In genomic region chr1:90903971-90904458, GRCm38 (mm10) we compare ENCODE assay signal across 10 mouse cellular contexts. TPM values are rescaled to one million over a fixed set of nuclear protein-coding genes. Genes with fewer than 3 reads are reported as not detected.
DNase-seq lines count a peak whose midpoint lies in the region; ATAC-seq and TF ChIP-seq lines count a peak whose summit lies in the region.
"Had no signal": no experiment of that assay in that cellular context is flagged by ENCODE, and none has a peak within 500 bp of the region (broad histone marks: within the 10 kb centered on the region; RNA-seq: fewer than 3 reads in every experiment).

No protein-coding gene starts in this region.

- H3K27me3 ChIP-seq in kidney, postnatal 0 days (ENCODE audit: insufficient read depth, low read length): no peaks in the 10 kb centered on the region
- no peaks in the 10 kb centered on the region for H3K27me3 ChIP-seq in embryonic facial prominence, embryonic 14.5 days (replicated peaks; ENCODE audit: control insufficient read depth, insufficient read depth, low read length)
- no peaks in the 10 kb centered on the region for H3K27me3 ChIP-seq in intestine, embryonic 16.5 days (replicated peaks; ENCODE audit: control insufficient read depth, insufficient read depth, low read length)
- no peaks in the 10 kb centered on the region for H3K27me3 ChIP-seq in myocyte (ENCODE audit: control insufficient read depth, insufficient read depth, insufficient read length)

- no peak for TF ChIP-seq POLR2A in myocyte (IDR thresholded peaks at IDR 0.05; ENCODE audit: insufficient read length, low read depth)

- no peak for ATAC-seq in kidney, postnatal 0 days (replicated peaks; ENCODE audit: low FRiP score, low read depth)
- ATAC-seq in embryonic facial prominence, embryonic 14.5 days (ENCODE audit: low read depth): peak; percentile 87
- ATAC-seq in intestine, embryonic 16.5 days: peak; percentile 79
- ATAC-seq: inflammation-experienced regulatory T-cells, adult 6 months had no signal

- H3K36me3 ChIP-seq in kidney, postnatal 0 days (ENCODE audit: insufficient read depth, low read length): no peaks in the 10 kb centered on the region
- no peaks in the 10 kb centered on the region for H3K36me3 ChIP-seq in embryonic facial prominence, embryonic 14.5 days (ENCODE audit: control insufficient read depth, insufficient read depth, low read length)
- H3K36me3 ChIP-seq in intestine, embryonic 16.5 days (ENCODE audit: control insufficient read depth, insufficient read depth, low read length): no peaks in the 10 kb centered on the region
- H3K36me3 ChIP-seq in myocyte (ENCODE audit: control insufficient read depth, insufficient read depth): no peaks in the 10 kb centered on the region

- no peaks in the 10 kb centered on the region for H3K79me2 ChIP-seq in myocyte (ENCODE audit: control insufficient read depth, insufficient read depth)

- peak; percentile 57 for DNase-seq in kidney, postnatal 0 days (ENCODE audit: low spot score)
- no peak for DNase-seq in kidney, adult 8-10 months
- DNase-seq in embryonic facial prominence, embryonic 14.5 days (ENCODE audit: low spot score): peak; percentile 96
- no peak for DNase-seq in thymus, postnatal 36 days
- DNase-seq in yolk sac, embryonic 10.5 days (ENCODE audit: low spot score): no peak
- no peak for DNase-seq in cerebellum, adult 18-20 months
- DNase-seq: cerebellum, adult 2 months had no signal

- no peaks in the 10 kb centered on the region for H3K4me1 ChIP-seq in kidney, postnatal 0 days (replicated peaks; ENCODE audit: insufficient read depth, low read length)
- peaks cover 20% of the 10 kb centered on the region for H3K4me1 ChIP-seq in embryonic facial prominence, embryonic 14.5 days (ENCODE audit: control insufficient read depth, insufficient read depth, low read length)
- peaks cover 23% of the 10 kb centered on the region for H3K4me1 ChIP-seq in intestine, embryonic 16.5 days (ENCODE audit: control insufficient read depth, insufficient read depth, low read length)

- no peak overlapping the region for H3ac ChIP-seq in myocyte (ENCODE audit: control insufficient read depth, insufficient read length)

- no peak overlapping the region for H3K4me3 ChIP-seq in kidney, postnatal 0 days (replicated peaks; ENCODE audit: low read depth, low read length)
- H3K4me3 ChIP-seq in embryonic facial prominence, embryonic 14.5 days (ENCODE audit: low read depth, low read length): no peak overlapping the region
- H3K4me3 ChIP-seq in intestine, embryonic 16.5 days (ENCODE audit: low read length): no peak overlapping the region
- no peak overlapping the region for H3K4me3 ChIP-seq in myocyte

- TF ChIP-seq CTCF in kidney, postnatal 0 days (IDR thresholded peaks at IDR 0.05; ENCODE audit: low read depth): no peak

- no peak overlapping the region for H3K9ac ChIP-seq in kidney, postnatal 0 days (ENCODE audit: low read depth, low read length)
- no peak overlapping the region for H3K9ac ChIP-seq in embryonic facial prominence, embryonic 14.5 days (ENCODE audit: low read depth, low read length)
- H3K9ac ChIP-seq in intestine, embryonic 16.5 days (ENCODE audit: low read depth, low read length): no peak overlapping the region

- peak overlapping the region; percentile 16; the same call in 1 of the 2 replicates for H3K27ac ChIP-seq in kidney, postnatal 0 days
- H3K27ac ChIP-seq in embryonic facial prominence, embryonic 14.5 days (replicated peaks; ENCODE audit: low read depth, low read length): peak overlapping the region; percentile 89
- H3K27ac ChIP-seq in intestine, embryonic 16.5 days (ENCODE audit: low read length): peak overlapping the region; percentile 81

- 50% methylated on average over 8 of the region's 8 CpGs for WGBS in kidney, postnatal 0 days
- 23% methylated on average over 8 of the region's 8 CpGs for WGBS in embryonic facial prominence, embryonic 14.5 days
- 46% methylated on average over 8 of the region's 8 CpGs for WGBS in intestine, embryonic 16.5 days

- no peaks in the 10 kb centered on the region for H3K9me3 ChIP-seq in kidney, postnatal 0 days (replicated peaks; ENCODE audit: low read length)
- no peaks in the 10 kb centered on the region for H3K9me3 ChIP-seq in embryonic facial prominence, embryonic 14.5 days (ENCODE audit: control insufficient read depth, low read length)
- no peaks in the 10 kb centered on the region for H3K9me3 ChIP-seq in intestine, embryonic 16.5 days (ENCODE audit: control insufficient read depth, low read length)

- H3K4me2 ChIP-seq in kidney, postnatal 0 days (ENCODE audit: low read length): no peak overlapping the region
- H3K4me2 ChIP-seq in embryonic facial prominence, embryonic 14.5 days (ENCODE audit: low read depth, low read length): no peak overlapping the region; the same call in 1 of the 2 replicates
- no peak overlapping the region for H3K4me2 ChIP-seq in intestine, embryonic 16.5 days (ENCODE audit: low read depth, low read length)
- peak overlapping the region; percentile 35 for H3K4me2 ChIP-seq in myocyte (ENCODE audit: low read depth)

TF ChIP-seq in myocyte, 11 proteins besides CTCF, POLR2A, EP300 and RAD21:
- TF ChIP-seq USF1 (IDR thresholded peaks at IDR 0.05; ENCODE audit: low read depth) (no peak), TCF3 (IDR thresholded peaks at IDR 0.05; ENCODE audit: insufficient read length, low read depth) (no peak), REST (IDR thresholded peaks at IDR 0.05; ENCODE audit: insufficient read depth, insufficient read length) (no peak), SRF (IDR thresholded peaks at IDR 0.05; ENCODE audit: control insufficient read depth, insufficient read length, low read depth) (no peak), MAX (IDR thresholded peaks at IDR 0.05; ENCODE audit: low read depth) (no peak), TCF12 (IDR thresholded peaks at IDR 0.05; ENCODE audit: insufficient read depth, poor library complexity, severe bottlenecking) (no peak), MYOG (IDR thresholded peaks at IDR 0.05; ENCODE audit: control insufficient read depth in 1 of 3, insufficient read depth in 1 of 3, insufficient read length in 2 of 3, low read depth in 2 of 3) (no peak), CEBPB (IDR thresholded peaks at IDR 0.05; ENCODE audit: insufficient read depth, poor library complexity, severe bottlenecking) (no peak), POLR2AphosphoS2 (IDR thresholded peaks at IDR 0.05; ENCODE audit: insufficient read length, low read depth) (no peak)

RNA-seq across cellular contexts. Expression of gene Mlph, which starts 10.9 kb away (rescaled TPM):
- 0.34 and 0.93 TPM in 2 replicates for polyA plus RNA-seq in kidney, postnatal 0 days (2015; fragmentation: Nextera tagmentation; extraction: Ambion mirVana)
- 0.86 and 1.1 TPM in 2 replicates for polyA plus RNA-seq in embryonic facial prominence, embryonic 14.5 days (2014; fragmentation: Nextera tagmentation; extraction: Ambion mirVana)
- polyA plus RNA-seq in intestine, embryonic 16.5 days (2015; fragmentation: Nextera tagmentation; extraction: Ambion mirVana): 3.2 and 3.3 TPM in 2 replicates
- 0.11 TPM for polyA plus RNA-seq in myocyte (2012; fragmentation: generic; extraction: Trizol)
- polyA plus RNA-seq: inflammation-experienced regulatory T-cells, adult 6 months had no signal

RNA-seq across cellular contexts. Expression of gene Prlh, which starts 48.9 kb away (rescaled TPM):
- not detected in 2 replicates for polyA plus RNA-seq in kidney, postnatal 0 days (2015; fragmentation: Nextera tagmentation; extraction: Ambion mirVana)
- not detected in 2 replicates for polyA plus RNA-seq in embryonic facial prominence, embryonic 14.5 days (2014; fragmentation: Nextera tagmentation; extraction: Ambion mirVana)
- not detected in 2 replicates for polyA plus RNA-seq in intestine, embryonic 16.5 days (2015; fragmentation: Nextera tagmentation; extraction: Ambion mirVana)
- polyA plus RNA-seq in myocyte (2012; fragmentation: generic; extraction: Trizol): not detected
- polyA plus RNA-seq: inflammation-experienced regulatory T-cells, adult 6 months had no signal

Comparison
In these comparisons a context has a peak if more than half of its experiments do, and no peak if none do; other contexts are left out.
1. DNase-seq: peak in kidney, postnatal 0 days (single experiment) and embryonic facial prominence, embryonic 14.5 days (single experiment); none in kidney, adult 8-10 months (0 of 2), thymus, postnatal 36 days (0 of 2), yolk sac, embryonic 10.5 days (single experiment) and cerebellum, adult 18-20 months (0 of 2).
2. H3K27ac ChIP-seq: peak in every context shown above with its lines; median percentile 89 in embryonic facial prominence, embryonic 14.5 days; 81 in intestine, embryonic 16.5 days; 16 in kidney, postnatal 0 days.